Mouse (Mus musculus) intestine, embryonic 16.5 days (tissue): Measurements from ENCODE around the gene Dlat. TPM values are rescaled to one million over a fixed set of nuclear protein-coding genes. Genes with fewer than 3 reads are reported as not detected.
A peak's percentile ranks its signal among the peaks of the same experiment; 100 is the strongest.

Experiments used
- ATAC-seq: fragments of 200-750 bp; cut with Nextera tagmentation; 2 replicates; pipeline ENCODE4 v1.8.0; 2017; ENCODE audit warnings: moderate TSS enrichment, moderate library complexity
- H3K27ac ChIP-seq: fragments of 300-500 bp; sonication (generic); 2 replicates; pipeline ENCODE4 v1.5.1; 2014; ENCODE audit warnings: mild to moderate bottlenecking, low read length
- H3K27me3 ChIP-seq: fragments of 300-500 bp; sonication (generic); replicated peaks from 2 replicates; pipeline ENCODE4 v1.6.1; 2014; ENCODE audit warnings: low read length, control low read depth, mixed read lengths; ENCODE audit not compliant: control insufficient read depth, insufficient read depth
- H3K36me3 ChIP-seq: fragments of 300-500 bp; sonication (generic); 2 replicates; pipeline ENCODE4 v1.6.1; 2014; ENCODE audit warnings: low read length, control low read depth; ENCODE audit not compliant: control insufficient read depth, insufficient read depth
- H3K4me1 ChIP-seq: fragments of 300-500 bp; sonication (generic); 2 replicates; pipeline ENCODE4 v1.6.1; 2014; ENCODE audit warnings: low read length, control low read depth, mixed read lengths; ENCODE audit not compliant: control insufficient read depth, insufficient read depth
- H3K4me2 ChIP-seq: fragments of 300-500 bp; sonication (generic); 2 replicates; pipeline ENCODE4 v1.6.1; 2014; ENCODE audit warnings: low read depth, low read length, control low read depth
- H3K4me3 ChIP-seq: fragments of 300-500 bp; sonication (generic); 2 replicates; pipeline ENCODE4 v1.5.1; 2014; ENCODE audit warnings: mild to moderate bottlenecking, low read length
- H3K9ac ChIP-seq: fragments of 300-500 bp; sonication (generic); 2 replicates; pipeline ENCODE4 v1.6.1; 2014; ENCODE audit warnings: low read depth, low read length
- H3K9me3 ChIP-seq: fragments of 300-500 bp; sonication (generic); 2 replicates; pipeline ENCODE4 v1.6.1; 2016; ENCODE audit warnings: low read length, control low read depth; ENCODE audit not compliant: control insufficient read depth
- WGBS: fragments of 180-500 bp; shearing (Covaris S2); extraction: QIAGEN DNeasy Blood & Tissue Kit; methylation state at CpG from one replicate; pipeline ENCODE4 v1.1.7; 2014; 5-methylcytosine and 5-hydroxymethylcytosine counted together
- polyA plus RNA-seq: library from polyadenylated mRNA; unstranded; fragments of >200 nt; fragmentation: Nextera tagmentation; extraction: Ambion mirVana; gene quantifications from 2 replicates; pipeline ENCODE4 v1.2.1, GENCODE M21; 2015

Gene Dlat
- polyA plus RNA-seq, 1 experiment from 2014 or later = 61.0 TPM

DNA sequence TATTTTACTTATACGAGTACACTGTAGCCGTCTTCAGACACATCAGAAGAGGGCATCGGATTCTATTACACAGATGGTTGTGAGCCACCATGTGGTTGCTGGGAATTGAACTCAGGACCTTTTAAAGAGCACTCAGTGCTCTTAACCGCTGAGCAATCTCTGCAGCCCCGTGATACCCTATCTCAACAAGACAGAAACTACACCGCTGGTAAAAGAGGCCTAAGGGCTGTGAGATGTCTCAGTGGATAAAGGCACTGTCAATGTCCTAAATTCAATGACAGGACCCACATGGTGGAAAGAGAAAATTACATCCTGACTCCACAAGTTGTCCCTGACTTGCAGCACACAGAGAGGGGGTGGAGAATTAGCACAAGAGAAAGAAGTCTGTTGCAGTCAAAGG is 6.9 kb upstream of the Dlat start:
- Histone ChIP-seq H3K27ac (no peak overlapping the region), H3K36me3 (no peaks in the 10 kb centered on the region), H3K27me3 (no peaks in the 10 kb centered on the region), H3K4me3 (no peak overlapping the region), H3K9ac (no peak overlapping the region), H3K4me2 (no peak overlapping the region), H3K9me3 (no peaks in the 10 kb centered on the region), H3K4me1 (no peaks in the 10 kb centered on the region)
- 80% methylated on average over 6 of the region's 6 CpGs for WGBS
- no peak for ATAC-seq

DNA sequence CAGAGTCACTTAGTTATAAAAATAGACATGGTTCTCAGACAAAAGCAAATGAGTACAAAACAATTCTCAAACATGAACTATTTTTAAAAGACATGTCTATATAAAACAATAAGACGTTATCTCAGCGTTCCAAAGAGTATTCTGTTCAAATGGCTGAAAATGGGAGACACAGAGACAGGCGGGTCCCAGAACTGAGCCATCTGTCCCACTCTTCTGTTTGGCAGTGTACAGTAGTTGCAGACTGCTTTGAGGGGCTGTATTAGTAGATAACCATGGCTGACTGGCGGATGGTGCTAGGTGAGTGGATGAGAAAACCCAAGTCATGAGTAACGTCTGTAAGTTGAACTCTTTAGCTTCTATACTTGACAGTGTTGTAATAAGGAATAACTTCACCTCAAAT is 5.2 kb upstream of the Dlat start:
- H3K9ac ChIP-seq = no peak overlapping the region
- H3K36me3 ChIP-seq = no peaks in the 10 kb centered on the region
- H3K4me1 ChIP-seq = 0 out of 2 replicates have a peak, but pooled peaks cover 5% of the 10 kb centered on the region
- no peak for ATAC-seq
- no peak overlapping the region for H3K4me2 ChIP-seq
- no peaks in the 10 kb centered on the region for H3K27me3 ChIP-seq
- H3K4me3 ChIP-seq = no peak overlapping the region
- 91% methylated on average over 5 of the region's 5 CpGs for WGBS
- no peak overlapping the region for H3K27ac ChIP-seq
- H3K9me3 ChIP-seq = no peaks in the 10 kb centered on the region

DNA sequence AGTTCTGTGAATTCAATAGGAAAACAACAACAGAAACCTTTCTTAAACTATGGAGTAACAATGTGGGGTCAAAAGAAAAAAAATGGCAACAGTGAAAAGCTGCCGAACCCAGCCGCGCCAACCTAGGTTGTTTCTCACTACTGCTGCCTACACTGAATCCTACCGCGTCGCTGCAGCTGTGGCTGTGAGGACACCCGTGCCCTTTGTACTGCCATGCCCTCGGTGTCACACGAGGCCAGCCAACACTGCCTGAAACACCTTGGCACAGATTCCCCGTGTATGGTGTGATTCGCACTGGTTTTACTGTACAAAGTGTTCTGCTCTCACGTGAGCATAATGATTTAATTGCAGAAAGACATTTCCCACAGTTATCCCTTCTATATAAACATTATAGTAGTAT is 851 bp upstream of the Dlat start:
- H3K4me2 ChIP-seq = peak overlapping the region; percentile 78
- 15% methylated on average over 12 of the region's 12 CpGs for WGBS
- H3K9ac ChIP-seq = peak overlapping the region; percentile 95; the same call in 1 of the 2 replicates
- H3K4me1 ChIP-seq = peaks cover 14% of the 10 kb centered on the region
- no peaks in the 10 kb centered on the region for H3K27me3 ChIP-seq
- H3K27ac ChIP-seq = no peak overlapping the region
- H3K9me3 ChIP-seq = no peaks in the 10 kb centered on the region
- peak; percentile 58; the same call in 1 of the 2 replicates for ATAC-seq
- no peaks in the 10 kb centered on the region for H3K36me3 ChIP-seq
- peak overlapping the region; percentile 98 for H3K4me3 ChIP-seq

DNA sequence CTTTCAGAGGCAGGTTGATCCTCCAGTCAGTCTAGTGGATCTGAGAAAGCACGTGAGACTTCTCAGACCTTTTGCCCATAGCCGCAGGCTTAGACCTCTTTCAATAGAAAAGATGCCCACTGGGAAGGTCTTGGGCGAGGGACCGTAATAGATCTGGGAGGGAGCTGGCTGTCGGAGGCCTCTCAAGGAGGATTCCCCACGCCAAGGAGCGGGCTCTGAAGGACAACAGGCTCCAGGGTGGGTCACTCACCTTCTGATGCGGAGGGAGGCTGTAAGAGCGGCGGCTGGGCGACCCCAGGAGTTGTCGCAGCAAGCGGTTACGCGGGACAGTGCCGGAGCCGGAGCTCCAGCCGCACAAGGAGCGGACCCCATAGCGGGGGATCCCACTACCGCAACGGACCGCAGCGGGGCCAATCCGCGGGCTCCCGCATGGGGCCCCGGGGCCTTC is 615 bp downstream of the Dlat start:
- Histone ChIP-seq H3K4me1 (peaks cover 14% of the 10 kb centered on the region), H3K4me2 (peak overlapping the region; percentile 77), H3K36me3 (no peaks in the 10 kb centered on the region), H3K9ac (peak overlapping the region; percentile 95), H3K4me3 (peak overlapping the region; percentile 98), H3K9me3 (no peaks in the 10 kb centered on the region), H3K27ac (peak overlapping the region; percentile 80), H3K27me3 (no peaks in the 10 kb centered on the region)
- WGBS = under 1% methylated on average over 28 of the region's 28 CpGs
- peak; percentile 49 for ATAC-seq

DNA sequence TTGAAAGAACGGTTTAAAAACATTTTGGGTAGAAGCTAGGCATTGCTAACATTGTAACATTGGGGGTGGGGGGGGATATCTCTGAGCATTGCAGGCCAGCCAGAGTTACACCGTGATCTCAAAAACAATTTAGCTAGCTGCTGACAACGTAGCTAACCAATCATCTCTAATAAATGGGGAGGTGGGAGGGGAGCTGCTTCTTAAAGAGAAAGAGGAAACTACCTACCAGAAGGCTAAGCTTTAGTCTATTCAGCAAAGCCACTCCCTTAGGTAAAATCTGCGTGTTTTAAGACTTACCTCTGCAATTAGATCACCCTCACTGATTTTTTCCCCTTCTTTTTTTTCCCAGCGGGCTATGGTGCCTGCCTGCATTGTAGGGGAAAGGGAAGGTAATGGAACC is 1.2 kb downstream of the Dlat start:
- 26% methylated on average over 5 of the region's 5 CpGs for whole genome bisulfite sequencing
- Histone ChIP-seq H3K4me3 (peak overlapping the region; percentile 98), H3K36me3 (peaks cover 4% of the 10 kb centered on the region), H3K9me3 (no peaks in the 10 kb centered on the region), H3K9ac (peak overlapping the region; percentile 95), H3K27ac (no peak overlapping the region), H3K27me3 (no peaks in the 10 kb centered on the region), H3K4me2 (peak overlapping the region; percentile 77), H3K4me1 (peaks cover 14% of the 10 kb centered on the region)
- ATAC-seq = no peak

DNA sequence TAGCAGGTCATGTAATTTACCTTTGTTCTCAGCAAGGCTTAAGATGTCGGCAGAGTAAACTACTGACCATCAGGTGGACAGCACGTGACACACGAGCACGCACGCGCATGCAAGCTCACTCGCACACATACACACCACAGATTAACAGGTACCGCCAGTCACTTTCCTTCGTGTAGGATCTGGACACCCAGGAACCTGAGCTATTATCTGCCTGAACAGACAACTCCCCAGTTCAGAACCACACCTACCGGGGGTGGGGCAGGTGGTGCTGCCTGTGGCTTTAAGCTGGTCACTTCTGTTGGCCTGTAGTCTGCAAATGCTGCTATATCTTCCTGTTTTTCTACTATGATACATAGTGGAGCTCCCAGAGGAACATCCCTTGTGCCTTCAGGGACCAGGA is 9.1 kb downstream of the Dlat start:
- Histone ChIP-seq H3K27me3 (no peaks in the 10 kb centered on the region), H3K4me2 (no peak overlapping the region), H3K4me3 (no peak overlapping the region), H3K36me3 (peaks cover 23% of the 10 kb centered on the region), H3K4me1 (no peaks in the 10 kb centered on the region), H3K9ac (no peak overlapping the region), H3K9me3 (no peaks in the 10 kb centered on the region), H3K27ac (no peak overlapping the region)
- WGBS = 95% methylated on average over 10 of the region's 10 CpGs
- no peak for ATAC-seq

DNA sequence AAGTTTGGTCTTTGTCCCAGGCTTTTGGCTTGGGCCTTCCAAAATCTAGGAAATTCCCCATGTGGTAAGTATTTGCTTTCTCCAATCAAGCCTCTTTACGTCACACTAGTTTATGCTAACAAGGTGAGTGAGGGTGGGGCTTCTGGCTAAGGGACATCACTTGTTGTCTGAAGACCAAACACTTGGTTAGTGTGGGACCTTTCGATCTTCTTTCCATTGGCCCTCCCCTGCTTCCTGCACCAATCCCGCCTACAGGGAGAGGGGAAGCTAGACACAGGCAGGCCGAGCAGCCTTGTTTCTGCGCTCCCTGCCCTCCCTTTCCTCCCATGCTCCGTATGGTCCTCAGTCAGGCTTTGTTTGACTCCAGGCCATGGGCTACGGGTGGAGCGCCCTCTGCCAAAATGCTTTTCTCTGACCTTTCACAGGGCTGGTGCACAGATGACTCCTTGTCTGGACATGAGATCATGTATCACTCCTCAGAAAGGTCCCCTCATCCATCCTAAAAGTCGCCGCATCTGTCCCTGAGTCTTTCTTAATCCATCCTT is 12.7 kb downstream of the Dlat start:
- Histone ChIP-seq H3K4me1 (no peaks in the 10 kb centered on the region), H3K9me3 (no peaks in the 10 kb centered on the region), H3K4me3 (no peak overlapping the region), H3K27ac (no peak overlapping the region), H3K27me3 (no peaks in the 10 kb centered on the region), H3K9ac (no peak overlapping the region), H3K4me2 (no peak overlapping the region), H3K36me3 (peaks cover 25% of the 10 kb centered on the region)
- 85% methylated on average over 10 of the region's 10 CpGs for WGBS
- ATAC-seq = no peak

DNA sequence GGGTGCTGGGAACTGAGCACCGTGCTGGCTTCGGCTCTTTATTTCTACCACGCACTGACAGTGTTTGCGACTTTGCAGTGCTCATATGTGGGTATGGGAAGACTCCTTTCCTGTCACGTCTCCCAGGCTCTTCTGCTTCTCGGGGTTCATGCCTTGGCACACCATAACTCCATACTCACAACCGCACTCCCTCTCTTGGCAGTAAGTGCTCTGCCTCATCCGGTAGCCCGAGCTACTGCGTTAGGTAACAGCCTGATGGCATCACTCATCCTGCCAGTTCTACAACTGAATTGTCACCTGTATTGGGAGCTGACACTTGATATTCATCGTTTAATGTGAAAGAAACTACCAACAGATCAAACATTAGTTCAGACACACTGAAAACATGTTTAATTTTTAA is 25.3 kb downstream of the Dlat start:
- Histone ChIP-seq H3K4me3 (no peak overlapping the region), H3K4me2 (no peak overlapping the region), H3K4me1 (no peaks in the 10 kb centered on the region), H3K9ac (no peak overlapping the region), H3K9me3 (no peaks in the 10 kb centered on the region), H3K27me3 (no peaks in the 10 kb centered on the region), H3K27ac (no peak overlapping the region), H3K36me3 (peaks cover 5% of the 10 kb centered on the region; the same call in 1 of the 2 replicates)
- WGBS = 92% methylated on average over 11 of the region's 11 CpGs
- no peak for ATAC-seq

DNA sequence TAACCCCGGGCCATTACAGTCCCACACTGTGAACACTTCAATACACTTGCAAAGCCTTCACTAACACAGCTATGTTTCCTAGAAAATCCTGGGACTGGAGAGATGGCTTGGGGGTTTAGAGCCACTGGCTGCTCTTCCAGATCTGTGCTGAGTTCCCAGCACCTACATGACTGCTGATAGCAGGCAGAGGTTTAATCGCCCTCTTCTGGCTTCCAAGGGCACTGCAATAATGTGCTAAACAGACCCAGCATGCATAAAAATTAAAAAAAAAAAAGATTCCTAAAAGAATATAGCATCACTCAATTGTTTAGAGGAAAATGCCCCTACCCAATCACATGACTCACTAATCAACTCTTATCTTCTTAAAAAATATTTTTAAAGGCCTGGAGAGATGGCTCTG is 26.5 kb downstream of the Dlat start:
- H3K4me3 ChIP-seq = no peak overlapping the region
- no peaks in the 10 kb centered on the region for H3K9me3 ChIP-seq
- H3K4me1 ChIP-seq = no peaks in the 10 kb centered on the region
- WGBS = 64% methylated on average over 2 of the region's 2 CpGs
- H3K4me2 ChIP-seq = no peak overlapping the region
- H3K27me3 ChIP-seq = no peaks in the 10 kb centered on the region
- H3K27ac ChIP-seq = no peak overlapping the region
- no peak for ATAC-seq
- H3K9ac ChIP-seq = no peak overlapping the region
- peaks cover 5% of the 10 kb centered on the region; the same call in 1 of the 2 replicates for H3K36me3 ChIP-seq
